Mouse (Mus musculus) megakaryocyte-erythroid progenitor cell, adult 5-6 weeks (primary cell): Measurements from ENCODE around the gene Gm3468. TPM values are rescaled to one million over a fixed set of nuclear protein-coding genes. Genes with fewer than 3 reads are reported as not detected.
"Not testable (repeated sequence)": the region's sequence is repeated elsewhere in the genome, so short reads cannot be mapped to it uniquely, and the experiment has no call there.

Source experiments
- ATAC-seq: replicated peaks from 2 replicates; pipeline ENCODE4 v1.8.0; 2016; ENCODE audit warnings: mild to moderate bottlenecking, inconsistent platforms; ENCODE audit not compliant: severe bottlenecking, poor library complexity, low FRiP score, low TSS enrichment
- total RNA-seq, 2 experiments: library from RNA; stranded (forward) in 1 of 2; stranded (reverse) in 1 of 2; fragments of 200-1000, 215-1000 nt in 1 of 2; fragments of >200 nt in 1 of 2; fragmentation: Nextera tagmentation in 1 of 2; gene quantifications; 2 replicates each; pipeline ENCODE4 v1.2.3; 2014 to 2017

The Gm3468 gene
- total RNA-seq (2014; fragmentation: Nextera tagmentation) (not detected in 2 replicates), total RNA-seq (2017) (0.65 TPM in 1 of 2 replicates, not detected in the other)

- not testable (repeated sequence) for ATAC-seq
These were observed at the start of gene Gm3468 for GRCm38 (mm10) chr14:6108272-6108925. Gene Gm3468 (minus strand): TSS chr14:6108665.

GRCm38 (mm10) chr14:6125707-6126106 lies 17.2 kb upstream of the Gm3468 start, which contains the start of gene Gm3476:
Gene Gm3476 (minus strand): TSS chr14:6125807.
- ATAC-seq, result not testable (repeated sequence)

GRCm38 (mm10) chr14:6107500-6107899 lies 965 bp downstream of the Gm3468 start:
- ATAC-seq, result not testable (repeated sequence)

- not testable (repeated sequence) for ATAC-seq
These were observed 14.6 kb downstream of the Gm3468 start, which contains the start of gene Gm8206 for GRCm38 (mm10) chr14:6093842-6094241. Gene Gm8206 (minus strand): TSS chr14:6093942.

- ATAC-seq, result not testable (repeated sequence)
These were observed 50.3 kb downstream of the Gm3468 start, which contains the start of gene Gm6337 for GRCm38 (mm10) chr14:6058167-6058566. Gene Gm6337 (minus strand): TSS chr14:6058267.

Other genes with a start within 250 kb of the Gm3468 start
- gene Gm8237, start 228.3 kb downstream of the Gm3468 start, total RNA-seq (2014; fragmentation: Nextera tagmentation), result not detected in 2 replicates
- not detected in 2 replicates for gene Gm8237, start 228.3 kb downstream of the Gm3468 start, total RNA-seq (2017)
- gene Gm3248, start 146.9 kb downstream of the Gm3468 start, total RNA-seq (2014; fragmentation: Nextera tagmentation), result not detected in 2 replicates
- gene Gm3248, start 146.9 kb downstream of the Gm3468 start, total RNA-seq (2017), result not detected in 2 replicates
- not detected in 2 replicates for gene Gm3453, start 129.5 kb downstream of the Gm3468 start, total RNA-seq (2014; fragmentation: Nextera tagmentation)
- not detected in 2 replicates for gene Gm3453, start 129.5 kb downstream of the Gm3468 start, total RNA-seq (2017)
- not detected in 2 replicates for gene Gm6337, start 50.4 kb downstream of the Gm3468 start, total RNA-seq (2014; fragmentation: Nextera tagmentation)
- not detected in 2 replicates for gene Gm6337, start 50.4 kb downstream of the Gm3468 start, total RNA-seq (2017)
- not detected in 2 replicates for gene Gm8206, start 14.7 kb downstream of the Gm3468 start, total RNA-seq (2014; fragmentation: Nextera tagmentation)
- not detected in 2 replicates for gene Gm8206, start 14.7 kb downstream of the Gm3468 start, total RNA-seq (2017)
- not detected in 2 replicates for gene Gm3476, start 17.1 kb upstream of the Gm3468 start, total RNA-seq (2014; fragmentation: Nextera tagmentation)
- gene Gm3476, start 17.1 kb upstream of the Gm3468 start, total RNA-seq (2017), result not detected in 2 replicates
- gene Gm21560, start 110.6 kb upstream of the Gm3468 start, total RNA-seq (2014; fragmentation: Nextera tagmentation), result not detected in 2 replicates
- gene Gm21560, start 110.6 kb upstream of the Gm3468 start, total RNA-seq (2017), result not detected in 2 replicates
- not detected in 2 replicates for gene Gm3411, start 178.6 kb upstream of the Gm3468 start, total RNA-seq (2014; fragmentation: Nextera tagmentation)
- not detected in 2 replicates for gene Gm3411, start 178.6 kb upstream of the Gm3468 start, total RNA-seq (2017)
- gene Gm21103, start 196.2 kb upstream of the Gm3468 start, total RNA-seq (2014; fragmentation: Nextera tagmentation), result not detected in 2 replicates
- not detected in 2 replicates for gene Gm21103, start 196.2 kb upstream of the Gm3468 start, total RNA-seq (2017)
- gene Gm3618, start 235.0 kb upstream of the Gm3468 start, total RNA-seq (2014; fragmentation: Nextera tagmentation), result not detected in 2 replicates
- gene Gm3618, start 235.0 kb upstream of the Gm3468 start, total RNA-seq (2017), result not detected in 2 replicates